Mouse (Mus musculus): ENCODE results near the gene Ak5.

DNA sequence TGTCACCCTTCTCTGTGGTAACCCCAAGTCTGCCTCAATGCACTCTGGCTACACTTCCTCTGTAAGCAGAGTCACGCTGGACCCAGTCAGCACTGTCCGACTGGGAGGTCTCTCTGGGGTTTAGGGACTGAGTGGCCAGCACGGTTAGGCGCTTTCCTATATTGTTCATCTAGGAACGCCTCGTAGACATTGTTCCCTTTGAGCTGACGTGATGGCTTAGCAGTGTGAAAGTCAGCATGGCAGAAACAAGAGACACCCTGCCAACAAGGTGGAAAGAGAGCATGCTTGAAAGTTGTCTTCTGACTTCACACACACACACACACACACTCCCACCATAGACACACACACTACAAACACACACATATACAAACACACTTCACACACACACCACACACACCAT lies 112.9 kb downstream of the Ak5 start:
- TF ChIP-seq POLR2A (IDR thresholded peaks at IDR 0.05; ENCODE audit: borderline replicate concordance, control insufficient read depth, low read depth, low read length) = no peak
- TF ChIP-seq CTCF (IDR thresholded peaks at IDR 0.05; ENCODE audit: control insufficient read depth, insufficient read depth, low read length) = no peak
